Mouse (Mus musculus): Measurements from ENCODE around the gene Csmd2.

Gene Csmd2

GRCm38 (mm10) chr4:128141161-128142101, 153.8 kb downstream of the Csmd2 start:
- DNase-seq, result no peak

DNA sequence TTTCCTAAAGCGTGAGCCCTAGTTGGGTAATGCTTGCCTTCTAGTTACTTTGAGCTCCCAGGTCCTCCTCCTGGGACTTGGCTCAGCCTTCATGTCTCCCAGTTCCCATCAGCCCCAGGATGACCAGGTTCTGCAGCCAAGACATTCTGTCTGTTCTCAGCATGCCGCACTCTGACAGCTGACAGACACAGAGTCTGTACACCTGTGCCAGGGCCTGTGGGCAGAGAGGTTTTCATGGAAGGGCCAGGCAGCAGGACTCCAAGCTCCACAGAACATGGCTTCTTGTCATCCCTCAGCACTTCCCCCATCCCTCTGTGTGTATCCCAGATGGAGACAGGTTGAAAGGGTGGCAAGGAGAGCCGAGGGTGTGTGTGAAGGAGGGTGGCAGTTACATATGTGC, 154.6 kb downstream of the Csmd2 start:
- DNase-seq, result no peak

DNA sequence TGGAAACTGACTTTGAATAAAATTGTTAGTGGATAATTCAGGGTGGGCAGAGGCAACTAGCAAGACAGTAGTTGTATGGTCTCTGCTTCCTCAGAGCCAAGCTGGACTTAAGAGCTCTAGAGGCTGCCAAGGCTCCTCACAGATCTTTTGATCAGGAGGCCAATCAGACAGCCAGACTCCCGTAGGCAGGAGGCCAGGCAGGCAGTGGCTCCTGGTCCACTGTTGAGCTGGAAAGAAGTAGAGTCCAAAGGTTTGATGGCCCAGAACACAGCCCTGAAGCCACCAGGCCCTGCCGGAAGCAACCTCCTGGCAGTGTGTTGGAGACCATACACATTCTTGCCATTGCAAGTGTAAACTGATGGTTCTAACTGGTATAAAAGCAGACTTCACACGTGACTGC, 155.5 kb downstream of the Csmd2 start:
- DNase-seq, result no peak

- DNase-seq, result no peak
These were observed 161.9 kb downstream of the Csmd2 start for GRCm38 (mm10) chr4:128149524-128149923.

- no peak for DNase-seq
These were observed 164.4 kb downstream of the Csmd2 start for GRCm38 (mm10) chr4:128152066-128152465.

DNA sequence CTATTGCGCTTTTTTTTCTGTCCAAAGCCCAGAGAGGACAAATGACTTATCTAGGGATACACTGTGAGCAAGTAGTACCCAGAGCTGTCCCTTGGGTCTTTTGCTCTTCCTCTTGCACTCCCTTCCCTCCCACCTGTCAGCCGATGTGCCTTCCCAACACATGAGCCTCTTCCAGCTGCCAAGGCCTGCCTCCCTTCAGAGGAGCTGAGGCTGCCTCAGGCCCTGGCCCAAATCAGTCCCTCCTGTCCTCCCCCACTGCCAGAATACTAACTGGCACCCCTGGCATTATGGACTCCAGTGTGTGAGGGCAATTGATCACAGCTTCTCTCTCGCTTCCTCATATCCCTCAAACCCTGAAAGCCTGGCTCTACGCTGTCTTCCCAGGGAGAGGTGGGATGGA, 165.5 kb downstream of the Csmd2 start:
- DNase-seq, result no peak

DNA sequence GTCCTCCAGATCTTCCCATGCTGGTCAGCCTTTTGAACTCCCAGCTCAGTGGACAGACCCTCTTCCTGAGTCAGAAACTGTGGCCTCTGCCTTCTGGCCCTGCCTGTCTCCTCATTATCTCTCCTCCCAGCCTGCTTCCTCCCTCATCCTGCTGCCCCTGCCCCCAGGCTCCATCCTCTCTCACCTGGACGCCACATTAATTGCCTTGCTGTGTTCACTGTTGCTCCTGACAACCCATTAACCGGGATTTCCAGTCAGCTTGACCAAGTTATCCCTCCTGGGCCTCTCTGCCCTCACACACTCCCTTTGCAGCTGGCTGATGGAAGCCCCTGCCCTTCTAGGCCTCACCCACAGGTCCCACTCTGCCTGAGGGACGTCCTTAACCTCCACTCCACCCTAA, 167.6 kb downstream of the Csmd2 start:
- DNase-seq, result no peak

- DNase-seq, result peak; percentile 42
These were observed 173.0 kb downstream of the Csmd2 start for GRCm38 (mm10) chr4:128160656-128161055.

DNA sequence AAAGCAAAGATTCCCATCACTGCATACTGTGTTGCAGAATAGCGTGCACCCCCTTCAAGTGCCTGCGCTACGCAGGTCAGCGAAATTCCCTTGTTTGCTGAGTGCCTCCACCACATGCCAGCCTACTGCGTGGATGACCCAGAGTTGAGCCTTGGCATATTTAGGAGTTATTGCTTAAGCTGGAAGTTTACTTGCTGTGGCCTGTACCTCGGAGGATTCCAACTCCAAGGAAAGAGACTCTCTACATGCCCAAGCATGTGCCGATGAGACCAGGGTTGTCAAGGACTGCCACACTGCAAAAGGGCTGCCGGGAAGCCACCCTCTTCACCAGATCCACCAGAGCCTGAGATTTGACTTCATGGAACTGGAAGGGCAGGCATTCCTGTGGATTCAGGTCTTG, 182.5 kb downstream of the Csmd2 start:
- no peak for DNase-seq

GRCm38 (mm10) chr4:128171233-128171632, 183.6 kb downstream of the Csmd2 start:
- peak; percentile 42 for DNase-seq

DNA sequence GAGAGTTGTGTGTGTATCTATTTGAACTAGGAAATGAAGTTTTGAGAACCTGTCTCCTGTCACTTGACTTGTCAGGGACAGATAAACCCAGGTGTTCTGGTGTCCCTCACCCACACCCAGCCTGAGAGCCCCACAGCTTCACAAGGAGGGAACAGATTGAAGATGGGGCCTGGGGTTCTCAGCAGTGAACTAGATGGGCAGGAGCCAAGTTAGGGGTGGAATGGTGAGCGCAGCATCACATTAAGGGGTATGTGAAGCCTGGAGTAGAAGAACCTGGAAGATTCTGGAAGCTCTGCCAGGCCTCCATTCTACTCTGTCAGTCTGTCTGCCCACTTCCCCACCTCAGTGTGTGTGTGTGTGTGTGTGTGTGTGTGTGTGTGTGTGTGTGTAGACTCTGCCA, 184.0 kb downstream of the Csmd2 start:
- no peak for DNase-seq

GRCm38 (mm10) chr4:128178974-128179373, 191.3 kb downstream of the Csmd2 start:
- no peak for DNase-seq

GRCm38 (mm10) chr4:128179581-128179980, 191.9 kb downstream of the Csmd2 start:
- peak; percentile 63 for DNase-seq

- DNase-seq, result no peak
These were observed 197.1 kb downstream of the Csmd2 start for GRCm38 (mm10) chr4:128184747-128185146.

GRCm38 (mm10) chr4:128194454-128194853, 206.8 kb downstream of the Csmd2 start:
- DNase-seq, result no peak

GRCm38 (mm10) chr4:128217991-128218595, 230.4 kb downstream of the Csmd2 start:
- peak; percentile 48 for DNase-seq

DNA sequence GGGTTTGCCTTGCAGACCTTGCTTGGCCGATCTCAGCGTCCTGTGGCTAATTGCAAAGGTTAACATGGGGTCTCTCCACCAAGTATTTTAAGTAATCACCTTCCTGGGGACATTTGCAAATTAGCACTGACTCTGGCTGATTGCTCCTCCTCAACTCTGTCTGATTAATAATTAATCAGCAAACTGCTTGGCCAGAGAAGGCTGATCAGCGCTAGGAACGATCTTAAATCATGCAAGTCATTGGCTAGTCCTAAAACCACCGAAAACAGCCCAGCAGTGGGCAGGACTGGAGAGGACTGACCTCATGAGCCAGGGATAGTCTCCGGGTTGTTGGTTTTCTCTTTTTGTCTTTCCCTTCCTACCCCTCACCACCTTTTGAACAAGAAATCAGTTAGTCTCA, 236.8 kb downstream of the Csmd2 start:
- DNase-seq, result no peak

DNA sequence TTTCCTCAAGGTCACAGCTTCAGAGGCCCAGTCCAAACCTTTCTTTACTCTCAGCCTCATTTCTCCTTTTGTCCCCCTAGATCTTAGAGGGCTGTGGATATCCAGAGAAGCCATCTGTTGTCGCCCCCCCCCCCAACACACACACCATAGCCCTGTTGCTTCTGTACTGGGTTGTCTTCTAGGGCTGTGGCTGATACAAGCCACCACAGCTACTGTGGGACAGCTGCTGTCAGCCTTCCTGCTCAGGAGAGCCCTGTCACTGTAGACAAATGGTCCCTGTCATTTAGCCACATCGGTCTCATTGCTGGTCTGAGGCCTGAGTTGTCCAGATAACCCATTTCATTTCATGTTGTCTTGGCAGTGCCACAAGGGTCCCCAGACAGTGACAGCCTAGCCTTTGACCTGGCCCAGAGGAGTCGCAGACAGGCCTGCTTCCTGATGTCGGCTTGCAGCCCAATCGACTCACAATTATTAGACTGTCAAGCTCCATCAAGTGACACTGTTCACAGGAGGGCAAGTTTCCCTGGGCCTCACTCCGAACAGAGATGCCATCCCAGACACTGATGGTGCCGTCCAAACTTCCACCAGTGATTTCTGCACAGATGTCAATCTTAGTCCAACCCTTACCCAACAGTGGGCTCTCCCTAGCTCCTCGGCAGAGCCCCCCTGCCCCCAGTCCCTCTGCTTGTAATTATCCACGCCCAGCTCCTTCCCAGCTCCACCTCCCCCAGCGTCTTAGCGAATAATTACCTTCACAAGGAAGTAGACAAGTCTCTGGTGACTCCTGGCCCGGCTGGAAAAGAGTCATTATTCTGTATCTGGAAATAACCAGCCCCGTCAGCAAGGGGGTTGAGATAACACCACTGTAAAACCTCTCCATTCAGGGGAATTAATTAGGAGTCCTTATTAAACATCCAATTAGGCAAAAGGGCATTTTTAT, 240.0 kb downstream of the Csmd2 start:
- DNase-seq, result no peak

DNA sequence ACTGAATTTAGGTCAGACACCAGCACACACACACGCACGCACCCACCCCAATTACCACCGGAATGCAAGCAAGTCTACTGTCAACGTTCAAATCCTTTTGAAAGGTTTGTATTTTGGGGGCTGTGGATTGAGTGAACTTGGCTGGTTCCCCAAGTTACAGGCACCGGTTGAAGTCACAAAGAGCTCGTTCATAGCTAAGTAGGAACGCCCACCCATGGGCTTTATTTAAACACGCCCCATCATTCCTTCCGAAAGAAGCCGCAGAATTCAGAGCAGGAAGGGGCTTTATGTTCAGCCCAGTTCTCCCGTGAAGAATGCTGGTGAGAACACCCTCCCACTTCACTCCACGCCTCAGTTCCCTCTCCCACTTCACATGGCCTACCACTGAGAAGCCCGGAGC, 245.8 kb downstream of the Csmd2 start:
- no peak for DNase-seq

DNA sequence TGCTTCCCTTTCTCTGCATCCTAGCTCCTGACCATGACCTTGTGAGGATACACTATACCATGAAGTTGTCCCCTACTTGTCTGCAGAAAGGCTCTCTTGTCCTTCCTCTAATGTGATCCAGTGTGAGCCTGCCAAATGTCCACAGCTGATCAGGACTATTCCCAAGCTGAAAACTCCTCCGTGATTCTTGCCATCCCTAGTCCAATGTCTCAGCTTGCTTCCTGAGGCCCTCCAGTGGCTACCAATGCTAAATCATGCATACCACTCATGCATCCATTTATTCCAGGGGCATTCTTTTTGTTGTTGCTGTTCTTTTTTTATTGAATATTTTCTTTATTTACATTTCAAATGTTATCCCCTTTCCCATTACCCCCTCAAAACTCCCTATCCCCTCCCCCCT, 251.5 kb downstream of the Csmd2 start:
- DNase-seq, result no peak

GRCm38 (mm10) chr4:128241075-128241853, 253.6 kb downstream of the Csmd2 start:
- DNase-seq, result no peak

DNA sequence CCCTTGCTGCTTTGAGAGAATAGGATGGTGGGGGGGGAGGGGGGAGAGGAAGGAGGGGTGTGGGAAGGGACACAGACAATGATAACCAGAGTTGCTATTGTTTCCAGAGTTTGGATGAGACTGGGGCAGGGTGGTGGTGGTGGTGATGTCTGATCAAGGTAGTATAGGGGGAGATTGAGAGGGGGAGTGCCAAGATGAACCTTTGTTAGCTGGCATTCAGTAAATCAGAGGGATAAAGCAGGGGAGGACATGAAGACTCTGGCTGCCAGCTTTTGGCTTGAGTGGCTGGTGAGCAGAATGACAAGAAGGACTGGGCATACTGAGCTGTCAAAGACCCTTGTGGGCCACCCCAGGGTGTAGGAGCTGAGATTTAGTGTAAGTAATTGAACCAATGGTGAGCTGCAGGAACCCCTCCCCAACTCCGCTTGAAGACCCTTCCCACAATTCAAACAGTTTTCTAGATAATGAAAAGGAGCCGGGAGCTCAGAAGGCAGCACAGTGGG, 254.2 kb downstream of the Csmd2 start:
- no peak for DNase-seq
